Mouse (Mus musculus) CH12.LX (cell line): ENCODE results near the gene Ndufa8. TPM values are rescaled to one million over a fixed set of nuclear protein-coding genes. Genes with fewer than 3 reads are reported as not detected.

Experiments used
- DNase-seq: peaks from one replicate; pipeline ENCODE4 v3.0.0-alpha.2; 2013; ENCODE audit errors: extremely low read depth
- H3K27ac ChIP-seq: 2 replicates; pipeline ENCODE4 v1.5.1; 2012; ENCODE audit warnings: low read depth, mild to moderate bottlenecking, control low read depth, moderate library complexity; ENCODE audit not compliant: insufficient read depth
- H3K27me3 ChIP-seq: replicated peaks from 2 replicates; pipeline ENCODE3; 2012; ENCODE audit warnings: inconsistent platforms
- H3K36me3 ChIP-seq, 2 experiments: replicated peaks in 1 of 2; 2 replicates each; pipeline versions ENCODE3 to v1.6.1; 2012; ENCODE audit warnings: inconsistent platforms in 1 of 2, low read length in 1 of 2, mild to moderate bottlenecking in 1 of 2, mixed read lengths in 1 of 2, moderate library complexity in 1 of 2; ENCODE audit not compliant: control insufficient read depth in 1 of 2, insufficient read depth in 1 of 2
- H3K4me1 ChIP-seq, 2 experiments: 2 replicates each; pipeline ENCODE4 v1.6.1; 2012; ENCODE audit warnings: inconsistent platforms in 1 of 2, moderate library complexity in 1 of 2; ENCODE audit not compliant: insufficient read depth in 2 of 2, control insufficient read depth in 1 of 2
- H3K4me2 ChIP-seq: 2 replicates; pipeline ENCODE4 v1.6.1; 2012; ENCODE audit warnings: low read depth, mild to moderate bottlenecking, control low read depth; ENCODE audit not compliant: poor library complexity, insufficient read depth, severe bottlenecking
- H3K4me3 ChIP-seq, 3 experiments: fragments of 150-350 bp in 1 of 3; sonication (generic) in 1 of 3; replicated peaks in 1 of 3; 2 replicates each; pipeline versions ENCODE3 to v1.5.1; 2011 to 2012; ENCODE audit warnings: low read depth in 2 of 3, low read length in 2 of 3, mild to moderate bottlenecking in 2 of 3, moderate library complexity in 2 of 3, control low read depth in 1 of 3, improper control_type of control experiment in 1 of 3, inconsistent platforms in 1 of 3, mixed read lengths in 1 of 3; ENCODE audit not compliant: poor library complexity in 1 of 3
- H3K79me2 ChIP-seq: replicated peaks from 2 replicates; pipeline ENCODE4 v1.6.1; 2012; ENCODE audit warnings: mild to moderate bottlenecking, moderate library complexity; ENCODE audit not compliant: control insufficient read depth, poor library complexity, insufficient read depth, severe bottlenecking; ENCODE audit errors: extremely low read depth
- H3K9ac ChIP-seq: 2 replicates; pipeline ENCODE4 v1.6.1; 2012; ENCODE audit warnings: low read depth, mild to moderate bottlenecking, control low read depth, moderate library complexity; ENCODE audit not compliant: insufficient read depth
- H3K9me3 ChIP-seq: replicated peaks from 2 replicates; pipeline ENCODE3; 2012; ENCODE audit warnings: low read length, inconsistent platforms, mixed read lengths
- BHLHE40 ChIP-seq: IDR thresholded peaks from 2 replicates; pipeline ENCODE4 v1.6.1; 2011; ENCODE audit warnings: mild to moderate bottlenecking, low read depth, low read length, improper control_type of control experiment
- CHD1 ChIP-seq: IDR thresholded peaks from 2 replicates; pipeline ENCODE4 v1.6.1; 2012; ENCODE audit warnings: low read depth, low read length, improper control_type of control experiment, inconsistent platforms
- CHD2 ChIP-seq: IDR thresholded peaks from 2 replicates; pipeline ENCODE4 v1.6.1; 2011; ENCODE audit warnings: low read length, improper control_type of control experiment
- CTCF ChIP-seq, 2 experiments: IDR thresholded peaks in 1 of 2; conservative IDR thresholded peaks in 1 of 2; 2 replicates each; pipeline ENCODE4 v1.5.1; 2011 to 2012; ENCODE audit warnings: low read depth in 2 of 2, low read length in 2 of 2, improper control_type of control experiment in 1 of 2, inconsistent platforms in 1 of 2, mild to moderate bottlenecking in 1 of 2, moderate library complexity in 1 of 2
- E2F4 ChIP-seq: IDR thresholded peaks from 2 replicates; pipeline ENCODE4 v1.6.1; 2011; ENCODE audit warnings: low read depth, low read length, improper control_type of control experiment; ENCODE audit not compliant: insufficient replicate concordance
- ELF1 ChIP-seq: IDR thresholded peaks from 2 replicates; pipeline ENCODE4 v1.6.1; 2014; ENCODE audit warnings: low read depth, mild to moderate bottlenecking, inconsistent platforms, low read length, improper control_type of control experiment
- ETS1 ChIP-seq: conservative IDR thresholded peaks from 2 replicates; pipeline ENCODE4 v1.6.1; 2012; ENCODE audit warnings: low read depth, mild to moderate bottlenecking, inconsistent platforms, low read length, improper control_type of control experiment, moderate library complexity
- GABPA ChIP-seq: IDR thresholded peaks from 2 replicates; pipeline ENCODE4 v1.6.1; 2012; ENCODE audit warnings: low read depth, low read length, improper control_type of control experiment, inconsistent platforms; ENCODE audit not compliant: insufficient replicate concordance
- KAT2A ChIP-seq: IDR thresholded peaks from 2 replicates; pipeline ENCODE4 v1.6.1; 2012; ENCODE audit warnings: low read length, improper control_type of control experiment, inconsistent platforms; ENCODE audit not compliant: insufficient replicate concordance
- MAX ChIP-seq: IDR thresholded peaks from 2 replicates; pipeline ENCODE4 v1.6.1; 2011; ENCODE audit warnings: low read length, improper control_type of control experiment
- MAZ ChIP-seq: IDR thresholded peaks from 2 replicates; pipeline ENCODE4 v1.6.1; 2012; ENCODE audit warnings: low read depth, mild to moderate bottlenecking, inconsistent platforms, low read length, improper control_type of control experiment, moderate library complexity
- MEF2A ChIP-seq: IDR thresholded peaks from 2 replicates; pipeline ENCODE4 v1.6.1; 2014; ENCODE audit warnings: low read depth, mild to moderate bottlenecking, inconsistent platforms, low read length, improper control_type of control experiment, borderline replicate concordance
- MYC ChIP-seq: IDR thresholded peaks from 2 replicates; pipeline ENCODE4 v1.6.1; 2011; ENCODE audit warnings: low read depth, mild to moderate bottlenecking, improper control_type of control experiment, low read length
- NELFE ChIP-seq: IDR thresholded peaks from 2 replicates; pipeline ENCODE4 v1.6.1; 2011; ENCODE audit warnings: low read depth, low read length, improper control_type of control experiment
- NRF1 ChIP-seq: IDR thresholded peaks from 2 replicates; pipeline ENCODE4 v1.6.1; 2014; ENCODE audit warnings: low read depth, mild to moderate bottlenecking, inconsistent platforms, low read length, improper control_type of control experiment, moderate library complexity
- PAX5 ChIP-seq: IDR thresholded peaks from 2 replicates; pipeline ENCODE4 v1.6.1; 2012; ENCODE audit warnings: low read length, inconsistent platforms, mixed read lengths
- POLR2A ChIP-seq: IDR thresholded peaks from 2 replicates; pipeline ENCODE4 v1.6.1; 2011; ENCODE audit warnings: low read depth, mild to moderate bottlenecking, improper control_type of control experiment, low read length
- RAD21 ChIP-seq: IDR thresholded peaks from 2 replicates; pipeline ENCODE4 v1.6.1; 2011; ENCODE audit warnings: low read depth, mild to moderate bottlenecking, low read length, improper control_type of control experiment, moderate library complexity
- RCOR1 ChIP-seq: conservative IDR thresholded peaks from 2 replicates; pipeline ENCODE4 v1.6.1; 2012; ENCODE audit warnings: low read depth, mild to moderate bottlenecking, inconsistent platforms, low read length, improper control_type of control experiment
- SIN3A ChIP-seq: IDR thresholded peaks from 2 replicates; pipeline ENCODE4 v1.6.1; 2012; ENCODE audit warnings: low read length, improper control_type of control experiment, inconsistent platforms
- SMC3 ChIP-seq: IDR thresholded peaks from 2 replicates; pipeline ENCODE4 v1.6.1; 2011; ENCODE audit warnings: low read depth, low read length, improper control_type of control experiment
- TCF12 ChIP-seq: IDR thresholded peaks from 2 replicates; pipeline ENCODE4 v1.6.1; 2014; ENCODE audit warnings: low read depth, mild to moderate bottlenecking, inconsistent platforms, low read length, improper control_type of control experiment
- UBTF ChIP-seq: IDR thresholded peaks from 2 replicates; pipeline ENCODE4 v1.6.1; 2012; ENCODE audit warnings: low read depth, mild to moderate bottlenecking, inconsistent platforms, low read length, improper control_type of control experiment, moderate library complexity
- ZC3H11A ChIP-seq: IDR thresholded peaks from 2 replicates; pipeline ENCODE4 v1.6.1; 2012; ENCODE audit warnings: low read depth, mild to moderate bottlenecking, inconsistent platforms, low read length, improper control_type of control experiment
- ZMIZ1 ChIP-seq: IDR thresholded peaks from 2 replicates; pipeline ENCODE4 v1.6.1; 2012; ENCODE audit warnings: low read depth, mild to moderate bottlenecking, inconsistent platforms, low read length, improper control_type of control experiment
- dilution Hi-C: fragments of 300-500 bp; cut with MboI; formaldehyde crosslinking; loops from 2 replicates; pipeline ENCODE4 v1.14.3; 2020; ENCODE audit warnings: low sequenced_read_pairs; ENCODE audit not compliant: extremely low pct_unique_long_range_greater_than_20kb, extremely low pct_ligation_motif_present
- in situ Hi-C: fragments of 300-500 bp; cut with MboI; formaldehyde crosslinking; loops from 3 replicates; pipeline ENCODE4 v1.14.3; 2019; ENCODE audit warnings: low sequenced_read_pairs, low pct_ligation_motif_present, low pct_unique_long_range_greater_than_20kb, mixed read lengths
- polyA plus RNA-seq: library from polyadenylated mRNA; unstranded; fragments of >175 nt; gene quantifications from 2 replicates; pipeline ENCODE4 v1.2.1, GENCODE M21; 2012; ENCODE audit warnings: low read depth; ENCODE audit not compliant: insufficient read length
- total RNA-seq, 2 experiments: library from RNA; depleted of rRNA; stranded (reverse); fragments of 300-350 nt in 1 of 2; fragments of >200 nt in 1 of 2; gene quantifications; 2 replicates each; pipeline ENCODE4 v1.2.3; 2012 to 2014

Ndufa8 gene
- total and polyA plus RNA-seq, 3 experiments = 111 to 179 (median 119) TPM

- Histone ChIP-seq H3K27me3 (peaks cover 20% of the 10 kb centered on the region), H3K4me1 (peaks cover 6% of the 10 kb centered on the region in 2 experiments), H3K27ac (no peak overlapping the region), H3K4me2 (no peak overlapping the region), H3K79me2 (no peaks in the 10 kb centered on the region), H3K9me3 (peaks cover 3% of the 10 kb centered on the region), H3K9ac (no peak overlapping the region), H3K36me3 (no peaks in the 10 kb centered on the region), H3K4me3 (no peak overlapping the region)
- in situ Hi-C loops (loop anchor here (25.0 kb wide), 1 partner anchor 1324 kb away; the partner anchor contains the start of gene Olfr368), dilution Hi-C loops (no loop called here)
- no peak for TF ChIP-seq GABPA
- no peak for TF ChIP-seq CHD1
- no peak for TF ChIP-seq ZMIZ1
- TF ChIP-seq ZC3H11A = no peak
- TF ChIP-seq KAT2A = no peak
- TF ChIP-seq SIN3A = no peak
- no peak for TF ChIP-seq PAX5
- TF ChIP-seq ELF1 = no peak
- no peak for TF ChIP-seq MYC
- TF ChIP-seq CTCF (conservative IDR thresholded peaks at IDR 0.05 in 1 of 2, IDR thresholded peaks at IDR 0.05 in 1 of 2; ENCODE audit: low read depth in 2 of 2, low read length in 2 of 2) = no peak
- TF ChIP-seq MAZ = no peak
- TF ChIP-seq POLR2A = no peak
- no peak for TF ChIP-seq TCF12
- no peak for TF ChIP-seq E2F4
- no peak for DNase-seq
These were observed 36.2 kb downstream of the Ndufa8 start for GRCm38 (mm10) chr2:36013010-36013409.

GRCm38 (mm10) chr2:36011331-36011825 lies 37.8 kb downstream of the Ndufa8 start:
- TF ChIP-seq SIN3A (no peak), KAT2A (no peak), POLR2A (no peak), RCOR1 (0 out of 2 replicates have a peak, but pooled peaks have one; percentile 35), CHD1 (no peak), E2F4 (0 out of 2 replicates have a peak, but pooled peaks have one; percentile 23), ELF1 (peak; percentile 41; the same call in 1 of the 2 replicates), RAD21 (no peak), UBTF (0 out of 2 replicates have a peak, but pooled peaks have one; percentile 48), BHLHE40 (0 out of 2 replicates have a peak, but pooled peaks have one; percentile 8), NRF1 (0 out of 2 replicates have a peak, but pooled peaks have one; percentile 34), MAZ (no peak), MAX (peak; percentile 37; the same call in 1 of the 2 replicates), GABPA (no peak), ETS1 (no peak), MEF2A (peak; percentile 60), NELFE (no peak), SMC3 (peak; percentile 19), CTCF (conservative IDR thresholded peaks at IDR 0.05 in 1 of 2, IDR thresholded peaks at IDR 0.05 in 1 of 2; ENCODE audit: low read depth in 2 of 2, low read length in 2 of 2) (peak in 1 of 2 experiments; percentile 53; a peak in 2 of 4 replicates), ZC3H11A (no peak), CHD2 (0 out of 2 replicates have a peak, but pooled peaks have one; percentile 19), TCF12 (no peak; the same call in 1 of the 2 replicates)
- Histone ChIP-seq H3K9me3 (peaks cover 3% of the 10 kb centered on the region), H3K79me2 (no peaks in the 10 kb centered on the region), H3K27ac (no peak overlapping the region), H3K36me3 (no peaks in the 10 kb centered on the region), H3K4me1 (peaks cover 6% of the 10 kb centered on the region in 2 experiments), H3K4me2 (peak overlapping the region; percentile 87), H3K4me3 (peak overlapping the region in 2 of 3 experiments; percentile 19 to 55), H3K9ac (peak overlapping the region; percentile 16; the same call in 1 of the 2 replicates), H3K27me3 (peaks cover 30% of the 10 kb centered on the region)
- in situ Hi-C loops (loop anchor here (25.0 kb wide), 1 partner anchor 1326 kb away; the partner anchor contains the start of gene Olfr368), dilution Hi-C loops (no loop called here)
- peak; percentile 5 for DNase-seq
